Mouse (Mus musculus): ENCODE results near the gene Stk32c. TPM values are rescaled to one million over a fixed set of nuclear protein-coding genes. Genes with fewer than 3 reads are reported as not detected.

Stk32c gene
- polyA plus RNA-seq, 1 experiment from 2014 or later = 0.22 TPM

DNA sequence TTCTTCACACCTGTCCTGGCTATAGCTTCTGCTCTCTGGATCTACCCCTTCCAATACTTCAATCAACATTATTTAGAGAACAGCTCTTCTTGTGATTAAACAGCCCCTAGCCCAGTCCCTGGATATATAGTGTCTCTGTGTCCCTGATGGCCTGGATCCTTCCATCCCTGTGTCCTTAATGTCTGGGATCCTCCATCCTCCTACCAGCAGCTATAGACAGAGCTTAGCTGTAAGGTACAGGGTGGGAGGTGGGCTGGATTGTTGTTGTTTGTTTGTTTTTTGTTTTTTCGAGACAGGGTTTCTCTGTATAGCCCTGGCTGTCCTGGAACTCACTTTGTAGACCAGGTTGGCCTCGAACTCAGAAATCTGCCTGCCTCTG, 93.3 kb downstream of the Stk32c start:
- Histone ChIP-seq H3K4me1 (no peaks in the 10 kb centered on the region), H3K9me3 (replicated peaks) (no peaks in the 10 kb centered on the region)

DNA sequence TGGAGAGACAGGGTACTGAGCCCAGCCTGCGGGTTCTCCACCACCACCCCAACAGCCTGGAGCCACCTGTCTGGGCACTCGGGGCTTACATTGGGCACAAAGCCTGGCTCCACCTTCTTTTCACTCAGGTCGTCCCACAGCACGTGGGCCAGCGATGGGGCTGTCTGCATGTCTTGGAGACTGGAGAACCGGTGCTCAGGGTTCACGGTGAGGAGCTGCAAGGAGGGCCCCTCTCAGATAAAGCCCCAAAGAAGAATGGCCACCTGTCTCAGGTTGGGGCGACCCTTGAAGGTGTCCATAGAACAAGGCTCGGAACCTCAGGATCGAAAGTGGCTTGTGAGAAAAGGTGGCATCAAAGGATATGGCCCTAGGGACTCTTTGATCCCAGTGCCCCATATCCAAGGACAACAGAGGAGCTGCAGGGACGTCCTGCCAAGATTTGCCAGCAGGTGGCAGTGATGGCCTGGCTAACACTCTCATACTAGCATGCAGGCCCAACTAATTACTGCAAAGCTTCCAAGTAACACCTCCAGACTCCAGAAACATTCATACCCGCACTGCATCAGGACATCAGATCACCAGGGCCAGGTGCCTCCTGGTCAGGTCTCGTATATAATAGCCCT, 93.8 kb downstream of the Stk32c start:
- no peak overlapping the region for H3K4me3 ChIP-seq
- DNase-seq (ENCODE audit: low spot score) = peak; percentile 82
- no peaks in the 10 kb centered on the region for H3K4me1 ChIP-seq
- no peaks in the 10 kb centered on the region for H3K9me3 ChIP-seq (replicated peaks)
- H3K27me3 ChIP-seq (ENCODE audit: low read depth, poor library complexity, severe bottlenecking) = peaks cover 9% of the 10 kb centered on the region; the same call in 1 of the 2 replicates
- 51% methylated on average over 13 of the region's 13 CpGs for WGBS
- H3K36me3 ChIP-seq = no peaks in the 10 kb centered on the region
- no peak overlapping the region for H3K27ac ChIP-seq (replicated peaks)

More for the DNA sequence above, 93.3 kb downstream of the Stk32c start:
- H3K36me3 ChIP-seq = no peaks in the 10 kb centered on the region
- no peak for DNase-seq (ENCODE audit: low spot score)
- H3K27me3 ChIP-seq (ENCODE audit: low read depth, poor library complexity, severe bottlenecking) = peaks cover 9% of the 10 kb centered on the region; the same call in 1 of the 2 replicates
- no peak overlapping the region for H3K4me3 ChIP-seq
- no peak overlapping the region for H3K27ac ChIP-seq (replicated peaks)
- 75% methylated on average over 2 of the region's 2 CpGs for WGBS

DNA sequence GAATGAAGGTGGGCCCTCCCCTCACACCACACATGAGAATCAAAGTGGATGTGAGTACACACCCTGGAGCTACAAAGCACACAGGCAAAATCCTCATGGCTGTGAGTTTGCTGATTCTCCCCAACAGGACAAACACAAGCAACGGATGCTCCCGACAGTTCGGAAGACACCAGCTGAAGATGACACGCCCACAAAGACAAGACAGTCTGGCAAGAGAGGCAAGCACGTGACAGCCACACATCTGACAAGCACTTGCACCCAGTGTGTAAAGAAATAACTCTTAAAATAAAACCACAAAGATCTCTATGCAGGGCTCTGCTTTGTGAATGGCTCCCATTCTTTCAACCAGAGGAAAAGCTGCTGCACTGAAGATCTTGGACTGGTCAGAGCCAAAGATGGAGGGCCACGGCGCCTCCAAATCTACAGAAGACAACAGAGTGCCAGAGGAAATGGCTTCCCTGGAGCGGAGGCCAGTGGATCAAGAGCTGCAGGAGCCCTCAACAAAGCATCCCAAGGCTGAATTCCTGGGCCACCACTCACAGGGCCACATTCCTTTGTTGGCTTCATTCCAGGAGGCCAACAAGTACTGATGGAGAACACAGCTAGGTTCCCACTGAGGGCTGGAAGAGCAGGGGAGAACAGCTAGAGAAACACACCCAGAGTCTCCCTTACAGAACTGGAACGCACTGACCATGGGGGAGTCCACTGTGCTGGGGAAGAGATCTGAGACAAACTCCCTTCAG, 105.0 kb downstream of the Stk32c start:
- no peak for DNase-seq (ENCODE audit: low spot score)
- Histone ChIP-seq H3K4me1 (no peaks in the 10 kb centered on the region), H3K4me3 (no peak overlapping the region), H3K27ac (replicated peaks) (no peak overlapping the region), H3K9me3 (replicated peaks) (no peaks in the 10 kb centered on the region), H3K36me3 (peaks cover under 1% of the 10 kb centered on the region; the same call in 1 of the 2 replicates), H3K27me3 (ENCODE audit: low read depth, poor library complexity, severe bottlenecking) (no peaks in the 10 kb centered on the region)
- WGBS = 92% methylated on average over 9 of the region's 9 CpGs

DNA sequence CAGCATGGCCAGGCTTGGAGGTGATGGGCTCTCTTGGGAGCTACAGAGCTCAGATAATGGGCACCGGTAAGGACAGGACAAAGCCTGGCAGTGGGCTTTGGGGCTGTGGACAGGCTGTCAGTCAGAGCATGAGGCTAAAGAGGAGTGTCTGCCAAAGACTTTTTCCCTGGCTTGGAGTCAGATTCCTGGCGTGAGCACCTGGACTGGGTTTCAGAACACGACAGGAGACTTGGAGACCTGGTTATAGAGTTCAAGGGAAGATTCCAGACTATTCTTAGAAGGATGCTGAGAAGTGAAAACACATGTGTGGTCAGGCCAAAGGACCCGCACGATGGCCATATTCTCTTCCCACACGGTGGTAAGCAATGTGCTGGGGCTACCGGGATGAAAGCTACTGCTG, 107.4 kb downstream of the Stk32c start:
- no peak for DNase-seq (ENCODE audit: low spot score)
- H3K9me3 ChIP-seq (replicated peaks) = no peaks in the 10 kb centered on the region
- WGBS = 89% methylated on average over 7 of the region's 7 CpGs
- no peaks in the 10 kb centered on the region for H3K27me3 ChIP-seq (ENCODE audit: low read depth, poor library complexity, severe bottlenecking)
- peaks cover 20% of the 10 kb centered on the region for H3K36me3 ChIP-seq
- no peak overlapping the region for H3K27ac ChIP-seq (replicated peaks)
- no peak overlapping the region for H3K4me3 ChIP-seq
- peaks cover 6% of the 10 kb centered on the region for H3K4me1 ChIP-seq

DNA sequence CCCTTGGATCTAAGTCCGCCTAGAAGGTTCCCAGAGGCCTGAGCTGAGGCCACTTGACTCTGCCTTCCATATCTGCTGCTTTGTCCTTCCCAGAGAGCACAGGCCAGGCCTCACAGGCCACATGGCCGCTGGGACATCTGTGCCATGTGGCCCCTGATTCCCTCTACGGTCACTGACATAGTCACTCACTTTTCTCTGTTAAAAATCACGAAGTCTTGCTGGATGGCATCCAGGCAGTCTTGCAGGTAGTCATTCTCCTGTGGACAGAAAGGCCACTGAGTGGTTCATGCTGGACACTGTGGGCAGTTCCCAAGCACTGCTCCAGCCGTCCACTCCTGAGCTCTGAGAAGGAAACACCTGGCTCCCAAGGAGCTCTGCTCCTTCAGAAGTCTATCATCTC, 108.0 kb downstream of the Stk32c start:
- 0 out of 2 replicates have a peak overlapping the region, but pooled peaks have one; percentile 46 for H3K27ac ChIP-seq (replicated peaks)
- H3K4me3 ChIP-seq = no peak overlapping the region
- 84% methylated on average over 5 of the region's 5 CpGs for WGBS
- H3K4me1 ChIP-seq = peaks cover 10% of the 10 kb centered on the region
- DNase-seq (ENCODE audit: low spot score) = no peak
- H3K36me3 ChIP-seq = peaks cover 27% of the 10 kb centered on the region
- no peaks in the 10 kb centered on the region for H3K9me3 ChIP-seq (replicated peaks)
- H3K27me3 ChIP-seq (ENCODE audit: low read depth, poor library complexity, severe bottlenecking) = no peaks in the 10 kb centered on the region

DNA sequence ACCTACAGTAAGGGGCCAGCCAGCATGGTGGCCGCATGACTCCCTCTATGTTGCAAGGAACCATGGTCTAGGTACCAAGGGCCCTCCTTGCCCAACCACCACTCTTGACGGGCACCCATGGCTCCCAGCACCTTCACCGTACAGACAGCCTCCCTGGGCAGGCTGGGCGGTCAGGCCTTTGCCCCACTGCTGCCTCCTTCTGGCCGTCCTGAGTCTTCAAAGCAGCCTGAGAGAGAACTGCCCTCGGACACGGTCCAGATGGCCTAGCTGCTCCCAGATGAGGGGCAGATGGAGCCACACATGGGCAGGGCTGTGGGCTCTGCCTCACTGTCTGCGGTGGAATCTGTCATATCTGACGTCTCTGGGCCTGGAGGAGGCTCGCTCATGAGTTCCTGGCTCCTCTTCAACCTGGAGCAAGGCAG, 109.1 kb downstream of the Stk32c start:
- 70% methylated on average over 10 of the region's 10 CpGs for whole genome bisulfite sequencing
- H3K4me1 ChIP-seq = peaks cover 10% of the 10 kb centered on the region
- H3K9me3 ChIP-seq (replicated peaks) = no peaks in the 10 kb centered on the region
- DNase-seq (ENCODE audit: low spot score) = peak; percentile 38
- H3K27me3 ChIP-seq (ENCODE audit: low read depth, poor library complexity, severe bottlenecking) = no peaks in the 10 kb centered on the region
- H3K36me3 ChIP-seq = peaks cover 38% of the 10 kb centered on the region
- no peak overlapping the region for H3K4me3 ChIP-seq
- 0 out of 2 replicates have a peak overlapping the region, but pooled peaks have one; percentile 46 for H3K27ac ChIP-seq (replicated peaks)

DNA sequence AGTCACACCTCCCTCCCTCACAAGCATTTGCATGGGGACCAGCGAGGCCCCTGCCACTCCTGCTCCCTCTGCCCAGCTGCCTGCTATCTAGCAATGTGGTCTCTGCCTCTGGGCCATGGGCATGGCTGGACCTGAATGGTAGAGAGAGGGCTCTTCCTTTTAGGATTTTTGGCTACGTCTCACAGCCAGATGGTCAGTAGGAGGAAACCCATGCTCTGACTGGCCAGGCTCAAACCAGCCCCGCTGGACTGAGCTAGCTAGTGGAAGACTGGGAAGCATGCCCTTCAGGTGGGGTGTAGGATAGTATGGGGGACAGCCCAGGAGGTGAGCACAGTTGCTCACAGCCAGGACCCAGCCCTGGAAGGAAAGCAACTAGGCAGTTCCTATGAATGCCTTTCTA, 111.3 kb downstream of the Stk32c start:
- Histone ChIP-seq H3K9me3 (replicated peaks) (no peaks in the 10 kb centered on the region), H3K4me3 (no peak overlapping the region), H3K27ac (replicated peaks) (no peak overlapping the region), H3K36me3 (peaks cover 59% of the 10 kb centered on the region), H3K27me3 (ENCODE audit: low read depth, poor library complexity, severe bottlenecking) (no peaks in the 10 kb centered on the region), H3K4me1 (peaks cover 10% of the 10 kb centered on the region)
- 82% methylated on average over 3 of the region's 3 CpGs for WGBS
- no peak for DNase-seq (ENCODE audit: low spot score)

DNA sequence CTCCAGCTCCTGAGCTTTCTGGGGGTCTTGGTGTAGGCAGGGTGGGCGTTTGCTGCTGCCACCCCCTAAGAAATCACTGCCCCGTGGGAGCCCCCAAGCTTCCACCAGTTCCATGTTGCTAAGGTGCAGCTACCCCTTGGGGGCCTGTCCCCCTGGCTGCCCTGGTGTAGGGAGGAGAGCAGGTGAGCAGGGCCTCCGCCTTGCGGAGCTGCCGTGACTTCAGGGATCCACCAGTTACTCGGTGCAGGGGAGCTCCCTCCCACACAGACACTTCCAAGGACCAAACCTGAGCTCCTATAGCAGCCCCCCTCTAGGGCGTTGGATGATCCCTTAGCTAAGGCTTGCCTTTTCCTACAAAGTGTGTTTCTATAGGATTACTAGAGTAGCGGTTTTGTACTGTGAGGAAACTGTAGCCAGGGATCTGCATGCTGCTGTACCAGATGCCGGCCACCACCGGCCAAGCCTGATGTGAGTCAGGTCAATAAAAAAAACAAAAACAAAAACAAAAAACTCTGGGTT, 111.8 kb downstream of the Stk32c start:
- 72% methylated on average over 10 of the region's 10 CpGs for WGBS
- no peak for DNase-seq (ENCODE audit: low spot score)
- peaks cover 10% of the 10 kb centered on the region for H3K4me1 ChIP-seq
- H3K4me3 ChIP-seq = no peak overlapping the region
- H3K27ac ChIP-seq (replicated peaks) = no peak overlapping the region
- H3K36me3 ChIP-seq = peaks cover 64% of the 10 kb centered on the region
- no peaks in the 10 kb centered on the region for H3K27me3 ChIP-seq (ENCODE audit: low read depth, poor library complexity, severe bottlenecking)
- H3K9me3 ChIP-seq (replicated peaks) = no peaks in the 10 kb centered on the region

DNA sequence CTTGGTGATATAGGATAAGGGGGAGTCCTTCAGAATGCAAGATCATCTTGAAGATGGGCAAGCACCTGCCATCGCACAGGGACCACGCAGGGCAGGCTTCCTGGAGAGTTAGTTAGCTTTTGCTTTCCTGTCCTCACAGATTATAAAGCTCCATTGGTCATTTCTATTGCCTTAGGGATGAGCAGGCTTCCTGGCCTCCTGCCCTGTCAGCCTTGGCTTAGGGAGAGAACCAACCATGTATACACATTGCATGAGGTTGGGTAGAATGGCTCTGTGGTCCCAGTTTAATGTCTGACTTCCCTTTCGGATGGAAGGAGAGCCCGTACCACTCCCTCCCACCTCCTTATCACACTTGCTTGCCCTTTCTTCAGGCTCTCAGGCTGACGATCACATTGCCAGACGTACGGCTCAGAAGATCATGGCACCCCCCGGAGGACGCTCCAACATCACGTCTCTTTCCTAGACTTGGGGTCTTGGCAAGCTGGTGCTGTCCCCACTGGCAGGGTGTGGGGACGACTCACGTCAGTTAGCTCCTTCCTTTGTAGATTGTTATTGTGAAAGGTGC, 112.5 kb downstream of the Stk32c start:
- Histone ChIP-seq H3K27ac (replicated peaks) (no peak overlapping the region), H3K9me3 (replicated peaks) (no peaks in the 10 kb centered on the region), H3K36me3 (peaks cover 71% of the 10 kb centered on the region), H3K4me3 (no peak overlapping the region), H3K4me1 (peaks cover 10% of the 10 kb centered on the region), H3K27me3 (ENCODE audit: low read depth, poor library complexity, severe bottlenecking) (no peaks in the 10 kb centered on the region)
- DNase-seq (ENCODE audit: low spot score) = no peak
- 71% methylated on average over 12 of the region's 12 CpGs for WGBS

DNA sequence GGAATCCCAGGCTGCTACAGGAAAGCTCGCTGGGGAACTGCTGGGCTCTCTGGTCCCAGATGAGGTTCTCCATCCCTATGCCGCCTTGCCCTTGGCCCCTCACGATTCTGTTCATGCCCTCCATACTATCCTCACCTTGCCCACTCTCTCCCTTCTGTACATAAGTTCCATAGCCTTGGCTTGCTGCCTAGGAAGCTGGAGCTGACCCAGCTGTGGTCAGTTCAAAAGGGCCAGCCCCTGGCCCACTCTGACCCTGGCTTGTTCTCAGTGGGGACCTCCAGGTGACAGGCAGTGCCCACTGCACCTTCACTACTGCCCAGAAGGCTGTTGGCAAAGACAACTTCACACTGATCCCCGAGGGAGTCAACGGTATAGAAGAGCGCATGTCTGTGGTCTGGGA, 116.7 kb downstream of the Stk32c start:
- H3K9me3 ChIP-seq (replicated peaks) = no peaks in the 10 kb centered on the region
- WGBS = 97% methylated on average over 6 of the region's 6 CpGs
- no peaks in the 10 kb centered on the region for H3K27me3 ChIP-seq (ENCODE audit: low read depth, poor library complexity, severe bottlenecking)
- H3K36me3 ChIP-seq = peaks cover 100% of the 10 kb centered on the region
- no peak overlapping the region for H3K27ac ChIP-seq (replicated peaks)
- no peak for DNase-seq (ENCODE audit: low spot score)
- H3K4me1 ChIP-seq = peaks cover 10% of the 10 kb centered on the region
- no peak overlapping the region for H3K4me3 ChIP-seq

DNA sequence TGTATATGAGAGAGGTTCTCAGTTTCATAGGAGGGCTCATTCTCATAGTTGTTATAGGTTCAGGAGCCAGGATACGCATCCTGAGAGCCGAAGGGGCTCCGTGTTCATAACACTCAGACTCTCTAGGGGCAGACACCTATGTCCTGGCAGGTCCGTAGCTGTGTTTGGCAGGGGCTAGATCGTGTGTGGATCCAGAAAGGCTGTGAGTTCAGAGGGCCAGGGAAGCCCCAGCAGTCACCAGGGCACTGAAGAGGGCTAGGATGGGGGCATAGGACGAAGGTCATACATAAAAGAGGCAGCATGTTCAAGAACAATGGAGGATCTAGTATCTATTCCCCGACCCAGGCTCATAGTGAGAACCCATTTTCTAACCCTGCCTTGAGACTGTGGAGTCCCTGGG, 117.8 kb downstream of the Stk32c start:
- DNase-seq (ENCODE audit: low spot score) = no peak
- H3K4me3 ChIP-seq = no peak overlapping the region
- peaks cover 100% of the 10 kb centered on the region for H3K36me3 ChIP-seq
- peaks cover 1% of the 10 kb centered on the region; the same call in 1 of the 2 replicates for H3K4me1 ChIP-seq
- no peak overlapping the region for H3K27ac ChIP-seq (replicated peaks)
- H3K27me3 ChIP-seq (ENCODE audit: low read depth, poor library complexity, severe bottlenecking) = no peaks in the 10 kb centered on the region
- 85% methylated on average over 7 of the region's 7 CpGs for WGBS
- no peaks in the 10 kb centered on the region for H3K9me3 ChIP-seq (replicated peaks)

DNA sequence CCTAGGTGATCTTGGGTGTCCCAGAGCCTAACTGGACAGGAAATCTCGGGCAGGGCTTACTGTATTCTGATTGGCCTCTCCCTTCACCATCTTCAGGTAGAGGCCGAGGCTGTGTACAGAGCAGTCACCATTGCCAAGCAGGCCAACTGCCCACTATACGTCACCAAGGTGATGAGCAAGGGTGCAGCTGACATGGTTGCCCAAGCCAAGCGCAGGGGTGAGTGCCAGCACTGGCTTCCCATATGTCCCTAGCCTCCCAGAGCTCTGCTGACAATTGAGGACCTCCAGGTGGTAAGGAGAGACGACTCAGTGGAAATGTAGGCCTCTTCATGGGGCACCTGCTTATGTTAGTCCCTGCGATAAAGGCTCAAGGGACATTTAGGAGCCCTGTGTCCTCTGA, 118.3 kb downstream of the Stk32c start:
- WGBS = 87% methylated on average over 6 of the region's 6 CpGs
- DNase-seq (ENCODE audit: low spot score) = no peak
- no peaks in the 10 kb centered on the region for H3K9me3 ChIP-seq (replicated peaks)
- H3K4me1 ChIP-seq = no peaks in the 10 kb centered on the region; the same call in 1 of the 2 replicates
- H3K36me3 ChIP-seq = peaks cover 100% of the 10 kb centered on the region
- H3K4me3 ChIP-seq = no peak overlapping the region
- no peaks in the 10 kb centered on the region for H3K27me3 ChIP-seq (ENCODE audit: low read depth, poor library complexity, severe bottlenecking)
- no peak overlapping the region for H3K27ac ChIP-seq (replicated peaks)

DNA sequence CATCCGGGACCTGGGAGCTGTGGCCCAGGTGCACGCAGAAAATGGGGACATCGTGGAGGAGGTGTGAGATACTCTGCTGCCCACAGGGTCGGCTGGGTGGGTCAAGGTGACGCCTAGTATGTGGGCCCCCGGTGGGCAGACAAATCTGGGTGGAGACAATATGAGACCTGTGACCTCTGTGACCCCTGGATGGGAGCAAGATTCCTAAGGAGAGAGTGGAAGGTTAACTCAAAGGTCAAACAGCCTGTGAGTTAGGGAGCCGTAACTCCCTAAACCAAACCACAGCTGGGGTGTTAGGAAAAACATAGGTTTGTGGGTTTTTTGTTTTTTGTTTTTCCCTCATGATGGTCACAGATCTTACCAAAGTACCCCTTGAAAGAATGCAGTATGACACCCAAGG, 119.3 kb downstream of the Stk32c start:
- H3K27me3 ChIP-seq (ENCODE audit: low read depth, poor library complexity, severe bottlenecking) = no peaks in the 10 kb centered on the region
- peaks cover 100% of the 10 kb centered on the region for H3K36me3 ChIP-seq
- no peaks in the 10 kb centered on the region for H3K9me3 ChIP-seq (replicated peaks)
- H3K4me1 ChIP-seq = peaks cover 4% of the 10 kb centered on the region; the same call in 1 of the 2 replicates
- H3K27ac ChIP-seq (replicated peaks) = no peak overlapping the region
- no peak for DNase-seq (ENCODE audit: low spot score)
- H3K4me3 ChIP-seq = no peak overlapping the region
- WGBS = 84% methylated on average over 7 of the region's 7 CpGs
